Mouse (Mus musculus) embryonic facial prominence, embryonic 14.5 days (tissue): Measurements from ENCODE around the gene Scrn1. TPM values are rescaled to one million over a fixed set of nuclear protein-coding genes. Genes with fewer than 3 reads are reported as not detected.

Experiments used
- ATAC-seq: fragments of 200-750 bp; cut with Nextera tagmentation; 2 replicates; pipeline ENCODE4 v1.8.0; 2017; ENCODE audit warnings: low read depth, moderate number of reproducible peaks, moderate TSS enrichment
- DNase-seq: peaks from one replicate; pipeline ENCODE4 v3.0.0-alpha.2; 2015; ENCODE audit warnings: low spot score
- H3K27ac ChIP-seq: fragments of 300-500 bp; sonication (generic); replicated peaks from 2 replicates; pipeline ENCODE4 v1.5.1; 2014; ENCODE audit warnings: low read depth, mild to moderate bottlenecking, low read length, moderate library complexity
- H3K27me3 ChIP-seq: fragments of 300-500 bp; sonication (generic); replicated peaks from 2 replicates; pipeline ENCODE4 v1.6.1; 2014; ENCODE audit warnings: low read length; ENCODE audit not compliant: control insufficient read depth, insufficient read depth
- H3K36me3 ChIP-seq: fragments of 300-500 bp; sonication (generic); 2 replicates; pipeline ENCODE4 v1.6.1; 2014; ENCODE audit warnings: low read length, mixed read lengths; ENCODE audit not compliant: control insufficient read depth, insufficient read depth
- H3K4me1 ChIP-seq: fragments of 300-500 bp; sonication (generic); 2 replicates; pipeline ENCODE4 v1.6.1; 2014; ENCODE audit warnings: antibody characterized with exemption, low read length; ENCODE audit not compliant: control insufficient read depth, insufficient read depth
- H3K4me2 ChIP-seq: fragments of 300-500 bp; sonication (generic); 2 replicates; pipeline ENCODE4 v1.6.1; 2014; ENCODE audit warnings: low read depth, mild to moderate bottlenecking, low read length, moderate library complexity, mixed read lengths
- H3K4me3 ChIP-seq: fragments of 300-500 bp; sonication (generic); 2 replicates; pipeline ENCODE4 v1.5.1; 2014; ENCODE audit warnings: low read depth, mild to moderate bottlenecking, low read length
- H3K9ac ChIP-seq: fragments of 300-500 bp; sonication (generic); 2 replicates; pipeline ENCODE4 v1.6.1; 2014; ENCODE audit warnings: low read depth, mild to moderate bottlenecking, low read length, moderate library complexity, mixed read lengths
- H3K9me3 ChIP-seq: fragments of 300-500 bp; sonication (generic); 2 replicates; pipeline ENCODE4 v1.6.1; 2016; ENCODE audit warnings: low read length; ENCODE audit not compliant: control insufficient read depth
- WGBS: fragments of 180-500 bp; shearing (Covaris S2); extraction: QIAGEN DNeasy Blood & Tissue Kit; methylation state at CpG from one replicate; pipeline ENCODE4 v1.1.7; 2014; 5-methylcytosine and 5-hydroxymethylcytosine counted together
- polyA plus RNA-seq: library from polyadenylated mRNA; unstranded; fragments of >200 nt; fragmentation: Nextera tagmentation; extraction: Ambion mirVana; gene quantifications from 2 replicates; pipeline ENCODE4 v1.2.1, GENCODE M21; 2014

Scrn1 gene
- polyA plus RNA-seq, 1 experiment from 2014 or later: 12.8 TPM

DNA sequence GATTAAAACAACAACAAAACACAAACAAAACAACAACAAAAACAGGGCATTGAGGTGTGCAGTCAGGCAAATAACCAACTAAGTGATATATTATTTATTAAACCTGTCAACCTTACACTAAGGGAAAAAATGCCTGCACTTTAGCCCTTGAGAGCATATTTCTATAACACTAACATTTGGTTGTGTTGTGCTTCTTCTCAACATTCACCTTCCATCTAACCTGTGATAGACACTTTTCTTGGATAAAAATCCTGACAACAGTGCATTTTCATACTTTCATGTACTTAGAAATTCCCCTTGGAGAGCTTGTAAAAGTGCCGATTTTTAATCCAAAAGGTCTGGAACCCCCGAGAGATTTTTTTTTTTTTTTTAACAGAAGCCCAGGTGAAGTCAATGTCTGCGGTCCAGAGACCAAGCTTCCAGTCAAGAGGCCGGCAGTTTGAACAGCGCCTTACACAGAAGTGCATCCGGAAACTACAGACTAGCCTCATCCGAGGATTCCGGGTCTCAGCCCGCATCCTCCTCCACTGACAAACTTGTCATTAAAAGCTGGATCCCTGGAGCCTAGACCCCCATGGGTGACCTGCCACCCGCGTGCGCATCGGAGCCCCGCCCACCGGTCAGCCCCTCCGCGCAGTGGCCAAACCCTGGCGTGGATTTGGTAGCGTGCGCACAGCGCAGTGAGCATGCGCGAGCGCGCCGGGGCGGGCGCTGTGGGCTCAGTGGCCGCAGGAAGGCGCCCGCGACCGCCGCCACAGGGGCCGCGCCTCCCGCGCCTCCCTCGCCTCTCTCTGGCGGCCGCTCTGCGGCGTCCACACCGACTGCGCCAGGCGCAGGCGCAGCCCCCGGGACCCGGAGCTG is 28.4 kb upstream of the Scrn1 start, which contains the start of gene Plekha8:
TSS of gene Plekha8 (plus strand) at position 643 of the 861 bp plus-strand sequence.
- DNase-seq (peak; percentile 95), ATAC-seq (peak; percentile 94)
- Histone ChIP-seq H3K9ac (peak within 1 kb of the TSS; percentile 88), H3K4me2 (peak within 1 kb of the TSS; percentile 76), H3K4me3 (peak within 1 kb of the TSS; percentile 85), H3K9me3 (no peaks in the 10 kb centered on the region), H3K36me3 (no peaks in the 10 kb centered on the region), H3K4me1 (peaks cover 21% of the 10 kb centered on the region), H3K27ac (0 out of 2 replicates have a peak within 1 kb of the TSS, but pooled peaks have one; percentile 13), H3K27me3 (no peaks in the 10 kb centered on the region)
- 0% methylated on average over 17 of the region's 49 CpGs for WGBS

DNA sequence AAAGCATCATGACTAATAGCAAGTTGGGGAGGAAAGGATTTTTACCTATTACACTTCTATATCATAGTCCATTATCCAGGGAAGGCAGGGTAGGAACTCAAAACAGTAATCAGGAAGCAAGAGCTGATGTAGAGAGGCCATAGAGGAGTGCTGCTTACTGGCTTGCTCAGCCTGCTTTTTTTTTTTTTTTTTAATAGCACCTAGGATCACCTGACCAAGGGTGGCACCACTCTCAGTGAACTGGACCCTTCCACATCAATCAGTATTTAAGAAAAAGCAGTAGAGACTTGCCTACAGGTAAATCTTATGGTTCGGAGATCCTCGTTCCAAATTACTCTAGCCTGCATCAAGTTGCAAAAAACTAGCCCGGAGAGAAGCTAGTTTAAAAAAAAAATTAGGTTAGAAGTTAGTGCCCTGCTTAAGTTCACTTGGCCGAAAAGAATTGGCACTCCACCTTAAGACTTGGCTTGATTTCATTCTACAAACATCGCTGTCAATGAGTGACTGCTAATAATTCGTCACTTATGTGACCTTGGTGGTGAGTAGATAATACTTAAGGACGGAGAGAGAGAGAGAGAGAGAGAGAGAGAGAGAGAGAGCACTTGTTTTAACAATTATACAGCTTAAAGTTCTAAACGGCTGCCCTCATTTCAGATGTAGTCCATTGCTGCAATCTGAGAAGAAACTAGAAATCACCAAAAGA is 27.6 kb upstream of the Scrn1 start:
- peak overlapping the region; percentile 85 for H3K4me3 ChIP-seq
- H3K36me3 ChIP-seq: no peaks in the 10 kb centered on the region
- ATAC-seq: no peak
- H3K9me3 ChIP-seq: no peaks in the 10 kb centered on the region
- peak overlapping the region; percentile 71; the same call in 1 of the 2 replicates for H3K9ac ChIP-seq
- peak overlapping the region; percentile 76 for H3K4me2 ChIP-seq
- no peak for DNase-seq
- peaks cover 21% of the 10 kb centered on the region for H3K4me1 ChIP-seq
- H3K27ac ChIP-seq: no peak overlapping the region
- no peaks in the 10 kb centered on the region for H3K27me3 ChIP-seq
- 44% methylated on average over 8 of the region's 8 CpGs for WGBS

DNA sequence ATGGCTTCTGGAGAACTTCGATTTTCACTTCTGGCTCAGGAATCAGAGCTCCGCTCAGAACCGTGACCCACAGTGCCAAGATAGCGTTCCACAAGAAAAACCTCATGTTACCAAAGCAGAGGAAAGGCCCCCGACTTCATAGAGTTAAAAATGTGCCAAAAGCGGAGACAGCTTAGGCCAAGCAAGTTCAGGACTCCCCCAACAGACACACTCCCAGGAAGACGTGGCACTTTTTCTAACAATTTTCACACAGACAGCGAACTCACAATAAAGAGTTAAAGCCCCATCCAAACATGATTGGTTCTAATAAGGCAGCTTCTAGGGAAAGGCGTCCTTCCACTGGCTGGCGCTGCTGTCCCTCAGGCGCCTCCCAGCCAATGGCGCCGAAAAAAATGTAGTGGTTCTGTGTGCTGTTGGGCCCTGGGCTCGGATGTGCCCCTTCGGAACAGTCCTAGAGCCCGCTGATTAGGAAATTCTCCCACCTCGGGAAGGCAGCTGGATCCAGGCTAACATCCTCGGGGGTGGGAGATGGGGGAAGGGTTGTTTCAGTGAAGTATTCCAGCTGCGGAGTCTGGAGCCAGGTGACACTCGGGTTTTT is 26.7 kb upstream of the Scrn1 start:
- under 1% methylated on average over 20 of the region's 20 CpGs for WGBS
- Histone ChIP-seq H3K36me3 (0 out of 2 replicates have a peak, but pooled peaks cover under 1% of the 10 kb centered on the region), H3K27me3 (no peaks in the 10 kb centered on the region), H3K27ac (peak overlapping the region; percentile 80), H3K9ac (peak overlapping the region; percentile 79), H3K4me1 (peaks cover 21% of the 10 kb centered on the region), H3K4me3 (peak overlapping the region; percentile 65), H3K4me2 (peak overlapping the region; percentile 76), H3K9me3 (no peaks in the 10 kb centered on the region)
- peak; percentile 91 for ATAC-seq
- DNase-seq: peak; percentile 97

DNA sequence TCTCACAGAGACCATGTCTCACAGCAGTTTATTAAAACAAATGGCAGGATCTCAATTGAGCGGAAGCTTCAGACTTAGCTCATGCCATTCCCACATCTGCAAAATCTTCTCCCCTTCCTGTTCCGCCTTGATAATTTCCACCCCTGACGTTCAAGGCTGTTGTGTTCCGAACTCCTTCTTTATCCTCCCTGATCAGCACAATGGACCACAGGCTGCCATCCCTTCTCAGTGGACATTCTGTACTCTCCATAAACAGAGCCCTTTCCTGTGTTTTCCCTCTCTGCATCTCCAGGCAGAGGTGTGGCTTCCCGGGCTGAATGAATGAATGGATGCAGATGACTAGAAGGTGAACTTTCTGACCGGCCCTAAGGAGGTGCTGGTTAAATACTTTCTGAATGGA is 25.5 kb upstream of the Scrn1 start:
- Histone ChIP-seq H3K4me1 (peaks cover 19% of the 10 kb centered on the region), H3K4me3 (peak overlapping the region; percentile 65), H3K9ac (peak overlapping the region; percentile 7; the same call in 1 of the 2 replicates), H3K9me3 (no peaks in the 10 kb centered on the region), H3K4me2 (peak overlapping the region; percentile 76), H3K27ac (no peak overlapping the region), H3K36me3 (0 out of 2 replicates have a peak, but pooled peaks cover 4% of the 10 kb centered on the region), H3K27me3 (no peaks in the 10 kb centered on the region)
- 28% methylated on average over 6 of the region's 6 CpGs for WGBS
- ATAC-seq (no peak), DNase-seq (no peak)

DNA sequence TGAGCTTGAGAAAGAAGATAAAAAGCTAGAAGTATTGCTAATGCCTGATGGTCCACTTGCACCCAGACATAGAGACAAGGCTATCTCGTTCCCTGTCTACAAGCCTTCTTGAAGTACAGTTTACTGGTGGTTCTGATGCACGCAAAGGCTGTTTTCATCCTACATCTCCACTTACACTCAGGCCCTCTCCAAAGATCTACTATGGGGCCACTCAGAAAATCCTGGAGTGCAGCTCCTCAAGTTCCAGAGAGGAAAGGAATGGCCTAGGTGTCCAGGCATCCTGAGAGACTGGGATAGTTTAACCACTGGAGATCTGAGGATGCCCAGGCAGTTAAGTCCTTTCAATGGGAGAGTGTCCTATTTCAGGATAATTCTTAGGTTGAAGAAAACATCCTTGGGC is 24.4 kb upstream of the Scrn1 start:
- no peaks in the 10 kb centered on the region for H3K27me3 ChIP-seq
- 88% methylated on average over 2 of the region's 2 CpGs for WGBS
- H3K4me1 ChIP-seq: peaks cover 8% of the 10 kb centered on the region
- no peak for ATAC-seq
- no peaks in the 10 kb centered on the region for H3K9me3 ChIP-seq
- 0 out of 2 replicates have a peak, but pooled peaks cover 4% of the 10 kb centered on the region for H3K36me3 ChIP-seq
- no peak overlapping the region for H3K9ac ChIP-seq
- H3K4me3 ChIP-seq: no peak overlapping the region
- H3K4me2 ChIP-seq: peak overlapping the region; percentile 76; the same call in 1 of the 2 replicates
- DNase-seq: no peak
- H3K27ac ChIP-seq: no peak overlapping the region

DNA sequence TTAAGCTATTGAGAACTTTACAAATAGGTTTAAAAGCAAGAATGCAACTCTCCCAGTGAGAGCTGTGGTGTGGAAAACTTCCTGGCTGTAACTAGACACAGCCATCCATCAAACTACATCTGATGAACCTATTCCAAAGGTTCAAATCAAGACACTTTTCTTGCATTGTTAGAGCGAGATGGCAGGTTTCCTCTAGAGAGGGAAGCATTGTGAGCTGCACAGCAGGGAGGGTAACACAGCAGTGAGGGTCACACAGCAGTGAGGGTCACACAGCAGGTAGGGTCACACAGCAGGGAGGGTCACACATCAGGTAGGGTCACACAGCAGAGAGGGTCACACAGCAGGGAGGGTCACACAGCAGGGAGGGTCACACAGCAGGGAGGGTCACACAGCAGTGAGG is 21.9 kb upstream of the Scrn1 start:
- Histone ChIP-seq H3K27me3 (no peaks in the 10 kb centered on the region), H3K9ac (no peak overlapping the region), H3K4me3 (no peak overlapping the region), H3K27ac (no peak overlapping the region), H3K36me3 (peaks cover 8% of the 10 kb centered on the region; the same call in 1 of the 2 replicates), H3K9me3 (no peaks in the 10 kb centered on the region), H3K4me2 (no peak overlapping the region), H3K4me1 (peaks cover 5% of the 10 kb centered on the region)
- ATAC-seq: no peak
- DNase-seq: no peak
- 29% methylated on average over 1 of the region's 1 CpGs for WGBS

DNA sequence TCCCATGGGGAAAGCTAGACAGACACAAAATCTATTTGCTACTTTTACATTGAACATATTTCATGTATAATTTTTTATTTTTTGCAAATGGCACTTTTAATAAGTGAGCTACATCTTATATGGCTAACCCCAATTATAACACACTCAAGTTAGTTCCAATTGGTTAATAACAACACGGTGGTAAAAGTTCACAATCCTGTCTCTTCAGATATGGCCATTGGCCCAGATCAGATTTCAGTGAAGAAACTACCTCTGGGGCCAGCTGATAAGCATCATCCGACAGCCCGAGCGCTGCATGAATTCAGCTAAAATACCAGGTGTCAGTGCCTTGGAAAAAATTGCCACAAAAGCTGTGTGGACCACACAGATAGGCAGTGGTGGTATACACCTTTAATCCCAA is 21.4 kb upstream of the Scrn1 start:
- 69% methylated on average over 4 of the region's 4 CpGs for WGBS
- Histone ChIP-seq H3K4me3 (no peak overlapping the region), H3K4me1 (peaks cover 5% of the 10 kb centered on the region), H3K27ac (no peak overlapping the region), H3K36me3 (peaks cover 10% of the 10 kb centered on the region; the same call in 1 of the 2 replicates), H3K9ac (no peak overlapping the region), H3K27me3 (no peaks in the 10 kb centered on the region), H3K9me3 (no peaks in the 10 kb centered on the region), H3K4me2 (no peak overlapping the region)
- DNase-seq: no peak
- ATAC-seq: no peak

DNA sequence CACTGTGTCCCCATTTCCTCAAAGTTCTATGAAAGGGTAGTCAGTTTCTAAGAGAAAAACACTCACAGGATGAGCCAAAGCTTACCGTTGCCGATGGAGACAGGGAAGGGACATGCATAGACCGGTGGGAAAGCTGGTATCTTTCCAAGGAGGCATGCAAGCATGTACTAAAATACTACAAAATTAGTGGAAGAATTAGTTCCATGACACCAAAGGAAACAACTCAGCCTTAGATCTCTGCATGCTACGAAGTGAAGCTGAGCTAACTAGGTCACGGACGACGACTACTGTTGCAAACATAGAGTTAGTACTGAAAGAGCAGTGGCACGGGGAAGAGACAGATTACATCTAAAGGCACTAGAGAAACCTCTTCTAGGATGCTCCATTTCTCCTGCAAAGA is 20.6 kb upstream of the Scrn1 start:
- DNase-seq: no peak

More for the DNA sequence above, 20.6 kb upstream of the Scrn1 start:
- Histone ChIP-seq H3K27ac (no peak overlapping the region), H3K9ac (no peak overlapping the region), H3K4me1 (peaks cover 5% of the 10 kb centered on the region), H3K9me3 (no peaks in the 10 kb centered on the region), H3K4me3 (no peak overlapping the region), H3K4me2 (no peak overlapping the region), H3K27me3 (no peaks in the 10 kb centered on the region), H3K36me3 (peaks cover 17% of the 10 kb centered on the region)
- no peak for ATAC-seq
- 75% methylated on average over 8 of the region's 8 CpGs for WGBS
